Mouse (Mus musculus) lung, adult 2 months (tissue): ENCODE data around the gene Gm10570.

ENCODE experiments used
- CTCF ChIP-seq: fragments of 200-500 bp; IDR thresholded peaks from 2 replicates; pipeline ENCODE4 v1.5.1; 2011; ENCODE audit warnings: mild to moderate bottlenecking, low read length, control low read depth; ENCODE audit not compliant: insufficient read depth
- POLR2A ChIP-seq: fragments of 200-500 bp; IDR thresholded peaks from 2 replicates; pipeline ENCODE4 v1.6.1; 2011; ENCODE audit warnings: low read depth, mild to moderate bottlenecking, control low read depth, low read length, borderline replicate concordance; ENCODE audit errors: extremely low read depth

GRCm38 (mm10) chr4:130276573-130277176 is 31.8 kb downstream of the Gm10570 start:
- no peak for TF ChIP-seq CTCF
- no peak for TF ChIP-seq POLR2A
